Mouse (Mus musculus) kidney, embryonic 16.5 days (tissue): ENCODE results near the gene Pear1. TPM values are rescaled to one million over a fixed set of nuclear protein-coding genes. Genes with fewer than 3 reads are reported as not detected.
"Not testable (repeated sequence)": the region's sequence is repeated elsewhere in the genome, so short reads cannot be mapped to it uniquely, and the experiment has no call there.

Experiments used
- ATAC-seq: fragments of 200-750 bp; cut with Nextera tagmentation; 2 replicates; pipeline ENCODE4 v1.8.0; 2017; ENCODE audit warnings: moderate TSS enrichment; ENCODE audit not compliant: low FRiP score, low TSS enrichment
- H3K27ac ChIP-seq: fragments of 300-500 bp; sonication (generic); 2 replicates; pipeline ENCODE4 v1.5.1; 2014; ENCODE audit warnings: low read length
- H3K27me3 ChIP-seq: fragments of 300-500 bp; sonication (generic); 2 replicates; pipeline ENCODE4 v1.6.1; 2014; ENCODE audit warnings: low read length, control low read depth, mixed read lengths; ENCODE audit not compliant: insufficient read depth
- H3K36me3 ChIP-seq: fragments of 300-500 bp; sonication (generic); 2 replicates; pipeline ENCODE4 v1.6.1; 2014; ENCODE audit warnings: low read length, control low read depth, mixed read lengths; ENCODE audit not compliant: insufficient read depth
- H3K4me1 ChIP-seq: fragments of 300-500 bp; sonication (generic); 2 replicates; pipeline ENCODE4 v1.6.1; 2014; ENCODE audit warnings: low read length, control low read depth, mixed read lengths; ENCODE audit not compliant: insufficient read depth
- H3K4me2 ChIP-seq: fragments of 300-500 bp; sonication (generic); replicated peaks from 2 replicates; pipeline ENCODE4 v1.6.1; 2014; ENCODE audit warnings: low read depth, low read length
- H3K4me3 ChIP-seq: fragments of 300-500 bp; sonication (generic); 2 replicates; pipeline ENCODE4 v1.5.1; 2014; ENCODE audit warnings: mild to moderate bottlenecking, low read length
- H3K9ac ChIP-seq: fragments of 300-500 bp; sonication (generic); replicated peaks from 2 replicates; pipeline ENCODE4 v1.6.1; 2014; ENCODE audit warnings: low read length
- H3K9me3 ChIP-seq: fragments of 300-500 bp; sonication (generic); 2 replicates; pipeline ENCODE4 v1.6.1; 2016; ENCODE audit warnings: low read length, control low read depth
- WGBS: fragments of 180-500 bp; shearing (Covaris S2); extraction: QIAGEN DNeasy Blood & Tissue Kit; methylation state at CpG from one replicate; pipeline ENCODE4 v1.1.7; 2014; 5-methylcytosine and 5-hydroxymethylcytosine counted together
- polyA plus RNA-seq: library from polyadenylated mRNA; unstranded; fragments of >200 nt; fragmentation: Nextera tagmentation; extraction: Ambion mirVana; gene quantifications from 2 replicates; pipeline ENCODE4 v1.2.1, GENCODE M21; 2015

The Pear1 gene
- polyA plus RNA-seq = 60.2 and 62.9 TPM in 2 replicates

- not testable (repeated sequence) for H3K4me2 ChIP-seq, H3K36me3 ChIP-seq, ATAC-seq, H3K27ac ChIP-seq, H3K9ac ChIP-seq, H3K4me1 ChIP-seq, H3K4me3 ChIP-seq, H3K27me3 ChIP-seq, H3K9me3 ChIP-seq
- WGBS = 71% methylated on average over 1 of the region's 1 CpGs
These were observed at the start of gene Pear1 for GRCm38 (mm10) chr3:87824206-87824605. TSS of gene Pear1 (minus strand) at chr3:87824306.

GRCm38 (mm10) chr3:87864111-87864510 is 40.0 kb upstream of the Pear1 start:
- H3K9ac ChIP-seq, H3K9me3 ChIP-seq, H3K4me3 ChIP-seq, H3K27me3 ChIP-seq, H3K27ac ChIP-seq, ATAC-seq, H3K4me1 ChIP-seq, H3K4me2 ChIP-seq: not testable (repeated sequence)
- WGBS = 92% methylated on average over 4 of the region's 4 CpGs
- peaks cover 71% of the 10 kb centered on the region for H3K36me3 ChIP-seq

GRCm38 (mm10) chr3:87859813-87860212 is 35.7 kb upstream of the Pear1 start:
- H3K4me1 ChIP-seq = peaks cover 7% of the 10 kb centered on the region
- 24% methylated on average over 3 of the region's 3 CpGs for WGBS
- H3K4me2 ChIP-seq = no peak overlapping the region
- no peak overlapping the region for H3K27ac ChIP-seq
- H3K36me3 ChIP-seq = peaks cover 64% of the 10 kb centered on the region
- no peaks in the 10 kb centered on the region for H3K27me3 ChIP-seq
- peak; percentile 65; the same call in 1 of the 2 replicates for ATAC-seq
- H3K4me3 ChIP-seq = no peak overlapping the region
- no peaks in the 10 kb centered on the region for H3K9me3 ChIP-seq
- no peak overlapping the region for H3K9ac ChIP-seq

- no peak overlapping the region for H3K4me3 ChIP-seq
- 92% methylated on average over 8 of the region's 8 CpGs for WGBS
These were observed 33.6 kb upstream of the Pear1 start for GRCm38 (mm10) chr3:87857666-87858065.

GRCm38 (mm10) chr3:87855936-87856335 is 31.8 kb upstream of the Pear1 start:
- H3K4me1 ChIP-seq = peaks cover 9% of the 10 kb centered on the region
- no peak for ATAC-seq
- no peak overlapping the region for H3K27ac ChIP-seq
- H3K27me3 ChIP-seq = no peaks in the 10 kb centered on the region
- H3K9ac ChIP-seq = no peak overlapping the region
- no peak overlapping the region for H3K4me2 ChIP-seq
- no peak overlapping the region for H3K4me3 ChIP-seq
- no peaks in the 10 kb centered on the region for H3K9me3 ChIP-seq
- WGBS = 82% methylated on average over 8 of the region's 8 CpGs
- H3K36me3 ChIP-seq = peaks cover 36% of the 10 kb centered on the region

More at GRCm38 (mm10) chr3:87857666-87858065, 33.6 kb upstream of the Pear1 start:
- H3K4me1 ChIP-seq = peaks cover 9% of the 10 kb centered on the region
- H3K36me3 ChIP-seq = peaks cover 50% of the 10 kb centered on the region
- no peak overlapping the region for H3K9ac ChIP-seq
- H3K27ac ChIP-seq = no peak overlapping the region
- no peak for ATAC-seq
- no peaks in the 10 kb centered on the region for H3K9me3 ChIP-seq
- H3K4me2 ChIP-seq = no peak overlapping the region
- H3K27me3 ChIP-seq = no peaks in the 10 kb centered on the region

GRCm38 (mm10) chr3:87854795-87855568 is 30.9 kb upstream of the Pear1 start:
- H3K36me3 ChIP-seq = peaks cover 34% of the 10 kb centered on the region
- H3K4me2 ChIP-seq = no peak overlapping the region
- WGBS = 45% methylated on average over 7 of the region's 7 CpGs
- no peak for ATAC-seq
- peaks cover 9% of the 10 kb centered on the region for H3K4me1 ChIP-seq
- no peaks in the 10 kb centered on the region for H3K9me3 ChIP-seq
- no peaks in the 10 kb centered on the region for H3K27me3 ChIP-seq
- H3K27ac ChIP-seq = 0 out of 2 replicates have a peak overlapping the region, but pooled peaks have one; percentile 19
- no peak overlapping the region for H3K9ac ChIP-seq
- H3K4me3 ChIP-seq = no peak overlapping the region

- no peaks in the 10 kb centered on the region for H3K9me3 ChIP-seq
- H3K4me1 ChIP-seq = no peaks in the 10 kb centered on the region
- H3K27ac ChIP-seq = no peak overlapping the region
- 81% methylated on average over 14 of the region's 14 CpGs for WGBS
- no peak overlapping the region for H3K4me2 ChIP-seq
- no peaks in the 10 kb centered on the region for H3K27me3 ChIP-seq
- no peak overlapping the region for H3K4me3 ChIP-seq
- H3K36me3 ChIP-seq = no peaks in the 10 kb centered on the region
- H3K9ac ChIP-seq = no peak overlapping the region
- no peak for ATAC-seq
These were observed 25.0 kb upstream of the Pear1 start for GRCm38 (mm10) chr3:87849117-87849516.

GRCm38 (mm10) chr3:87847680-87848079 is 23.6 kb upstream of the Pear1 start:
- H3K9ac ChIP-seq = no peak overlapping the region
- H3K27me3 ChIP-seq = no peaks in the 10 kb centered on the region
- no peaks in the 10 kb centered on the region for H3K4me1 ChIP-seq
- ATAC-seq = no peak
- H3K4me3 ChIP-seq = no peak overlapping the region
- no peak overlapping the region for H3K4me2 ChIP-seq
- no peak overlapping the region for H3K27ac ChIP-seq
- WGBS = 67% methylated on average over 5 of the region's 5 CpGs
- no peaks in the 10 kb centered on the region for H3K9me3 ChIP-seq
- H3K36me3 ChIP-seq = no peaks in the 10 kb centered on the region

- H3K4me1 ChIP-seq = no peaks in the 10 kb centered on the region
- H3K4me2 ChIP-seq = no peak within 1 kb of the TSS
- H3K9me3 ChIP-seq = no peaks in the 10 kb centered on the region
- H3K27ac ChIP-seq = no peak within 1 kb of the TSS
- no peaks in the 10 kb centered on the region for H3K27me3 ChIP-seq
- 64% methylated on average over 7 of the region's 7 CpGs for WGBS
- no peak within 1 kb of the TSS for H3K4me3 ChIP-seq
- no peaks in the 10 kb centered on the region for H3K36me3 ChIP-seq
- H3K9ac ChIP-seq = no peak within 1 kb of the TSS
- ATAC-seq = no peak
These were observed 22.6 kb upstream of the Pear1 start, which contains the start of gene Sh2d2a for GRCm38 (mm10) chr3:87846650-87847110. TSS of gene Sh2d2a (plus strand) at chr3:87846755.

GRCm38 (mm10) chr3:87846186-87846585 is 22.1 kb upstream of the Pear1 start:
- ATAC-seq = no peak
- no peak overlapping the region for H3K27ac ChIP-seq
- WGBS = 62% methylated on average over 4 of the region's 4 CpGs

More at GRCm38 (mm10) chr3:87846186-87846585, 22.1 kb upstream of the Pear1 start:
- Histone ChIP-seq H3K4me3 (no peak overlapping the region), H3K36me3 (no peaks in the 10 kb centered on the region), H3K27me3 (no peaks in the 10 kb centered on the region), H3K4me1 (no peaks in the 10 kb centered on the region), H3K9ac (no peak overlapping the region), H3K4me2 (no peak overlapping the region), H3K9me3 (no peaks in the 10 kb centered on the region)
